Mouse (Mus musculus) MEL (cell line): ENCODE measurements around the gene Otof. TPM values are rescaled to one million over a fixed set of nuclear protein-coding genes. Genes with fewer than 3 reads are reported as not detected.

ENCODE experiments used
- DNase-seq: peaks from one replicate; pipeline ENCODE4 v3.0.0; 2011; ENCODE audit warnings: low read depth, low spot score
- H3K27ac ChIP-seq: 2 replicates; pipeline ENCODE4 v1.5.1; 2012; ENCODE audit warnings: low read depth, mild to moderate bottlenecking, control low read depth, low read length, moderate library complexity; ENCODE audit not compliant: control insufficient read depth
- H3K27me3 ChIP-seq, 2 experiments: fragments of 150-350 bp in 1 of 2; sonication (generic) in 1 of 2; 2 replicates each; pipeline ENCODE4 v1.6.1; 2012; ENCODE audit warnings: low read length in 2 of 2, mild to moderate bottlenecking in 2 of 2, improper control_type of control experiment in 1 of 2, moderate library complexity in 1 of 2; ENCODE audit not compliant: insufficient read depth in 2 of 2, control insufficient read depth in 1 of 2
- H3K36me3 ChIP-seq, 2 experiments: 2 replicates each; pipeline ENCODE4 v1.6.1; 2012 to 2014; ENCODE audit warnings: low read length in 2 of 2, improper control_type of control experiment in 1 of 2, inconsistent platforms in 1 of 2, mild to moderate bottlenecking in 1 of 2; ENCODE audit not compliant: insufficient read depth in 2 of 2, control insufficient read depth in 1 of 2
- H3K4me1 ChIP-seq, 2 experiments: fragments of 150-350 bp in 1 of 2; sonication (generic) in 1 of 2; 2 replicates each; pipeline ENCODE4 v1.6.1; 2012; ENCODE audit warnings: low read length in 2 of 2, improper control_type of control experiment in 1 of 2, mild to moderate bottlenecking in 1 of 2; ENCODE audit not compliant: insufficient read depth in 2 of 2, control insufficient read depth in 1 of 2
- H3K4me3 ChIP-seq, 2 experiments: fragments of 150-350 bp in 1 of 2; sonication (generic) in 1 of 2; 2 replicates each; pipeline ENCODE4 v1.5.1; 2012; ENCODE audit warnings: low read depth in 2 of 2, low read length in 2 of 2, mild to moderate bottlenecking in 2 of 2, moderate library complexity in 2 of 2, control low read depth in 1 of 2, improper control_type of control experiment in 1 of 2; ENCODE audit not compliant: control insufficient read depth in 1 of 2, insufficient read depth in 1 of 2
- H3K79me2 ChIP-seq: 2 replicates; pipeline ENCODE4 v1.6.1; 2012; ENCODE audit warnings: mild to moderate bottlenecking, low read length, moderate library complexity; ENCODE audit not compliant: control insufficient read depth, poor library complexity, insufficient read depth
- H3K9ac ChIP-seq: 2 replicates; pipeline ENCODE4 v1.6.1; 2012; ENCODE audit warnings: low read depth, mild to moderate bottlenecking, control low read depth, low read length, moderate library complexity; ENCODE audit not compliant: control insufficient read depth, poor library complexity, severe bottlenecking
- H3K9me3 ChIP-seq: fragments of 150-350 bp; sonication (generic); replicated peaks from 2 replicates; pipeline ENCODE4 v1.6.1; 2012; ENCODE audit warnings: mild to moderate bottlenecking, low read length, improper control_type of control experiment, moderate library complexity; ENCODE audit not compliant: insufficient read depth
- BHLHE40 ChIP-seq: IDR thresholded peaks from 2 replicates; pipeline ENCODE4 v1.6.1; 2012; ENCODE audit warnings: low read depth, mild to moderate bottlenecking, inconsistent platforms, low read length, improper control_type of control experiment, borderline replicate concordance
- CTCF ChIP-seq, 3 experiments: IDR thresholded peaks in 2 of 3; conservative IDR thresholded peaks in 1 of 3; 2 replicates each; pipeline ENCODE4 v1.5.1; 2011 to 2012; ENCODE audit warnings: low read length in 3 of 3, low read depth in 2 of 3, mild to moderate bottlenecking in 2 of 3, improper control_type of control experiment in 1 of 3, inconsistent platforms in 1 of 3, mixed read lengths in 1 of 3, moderate library complexity in 1 of 3; ENCODE audit not compliant: control insufficient read depth in 1 of 3, insufficient read depth in 1 of 3, poor library complexity in 1 of 3, severe bottlenecking in 1 of 3
- E2F4 ChIP-seq: IDR thresholded peaks from 2 replicates; pipeline ENCODE4 v1.6.1; 2011; ENCODE audit warnings: low read depth, low read length, improper control_type of control experiment, borderline replicate concordance
- GABPA ChIP-seq: IDR thresholded peaks from 2 replicates; pipeline ENCODE4 v1.6.1; 2012; ENCODE audit warnings: low read depth, mild to moderate bottlenecking, inconsistent platforms, low read length, improper control_type of control experiment, moderate library complexity
- GATA1 ChIP-seq: IDR thresholded peaks from 2 replicates; pipeline ENCODE4 v1.6.1; 2011; ENCODE audit warnings: low read depth, low read length, improper control_type of control experiment
- MAFK ChIP-seq: IDR thresholded peaks from 2 replicates; pipeline ENCODE4 v1.6.1; 2011; ENCODE audit warnings: low read depth, mild to moderate bottlenecking, low read length, improper control_type of control experiment, borderline replicate concordance
- MEF2A ChIP-seq: IDR thresholded peaks from 2 replicates; pipeline ENCODE4 v1.6.1; 2014; ENCODE audit warnings: low read depth, mild to moderate bottlenecking, inconsistent platforms, low read length, improper control_type of control experiment; ENCODE audit not compliant: poor library complexity, insufficient replicate concordance, severe bottlenecking; ENCODE audit errors: extremely low read depth
- MYB ChIP-seq: IDR thresholded peaks from 2 replicates; pipeline ENCODE4 v1.6.1; 2011; ENCODE audit warnings: mild to moderate bottlenecking, low read depth, low read length, improper control_type of control experiment
- MYC ChIP-seq: IDR thresholded peaks from 2 replicates; pipeline ENCODE4 v1.6.1; 2011; ENCODE audit warnings: low read depth, mild to moderate bottlenecking, low read length, improper control_type of control experiment, moderate library complexity
- RCOR1 ChIP-seq: IDR thresholded peaks from 2 replicates; pipeline ENCODE4 v1.6.1; 2012; ENCODE audit warnings: low read depth, mild to moderate bottlenecking, inconsistent platforms, low read length, improper control_type of control experiment
- SIN3A ChIP-seq: IDR thresholded peaks from 2 replicates; pipeline ENCODE4 v1.6.1; 2012; ENCODE audit warnings: low read length, improper control_type of control experiment, inconsistent platforms
- TAL1 ChIP-seq: IDR thresholded peaks from 2 replicates; pipeline ENCODE4 v1.6.1; 2012; ENCODE audit warnings: mild to moderate bottlenecking, inconsistent platforms, low read length, moderate library complexity, mixed read lengths
- TCF12 ChIP-seq: IDR thresholded peaks from 2 replicates; pipeline ENCODE4 v1.6.1; 2014; ENCODE audit warnings: low read depth, mild to moderate bottlenecking, inconsistent platforms, low read length, improper control_type of control experiment, moderate library complexity
- UBTF ChIP-seq: IDR thresholded peaks from 2 replicates; pipeline ENCODE4 v1.6.1; 2012; ENCODE audit warnings: low read depth, mild to moderate bottlenecking, inconsistent platforms, low read length, improper control_type of control experiment, moderate library complexity, borderline replicate concordance; ENCODE audit not compliant: insufficient read depth
- USF2 ChIP-seq, 2 experiments: IDR thresholded peaks; 2 replicates each; pipeline ENCODE4 v1.6.1; 2011 to 2012; ENCODE audit warnings: improper control_type of control experiment in 2 of 2, low read length in 2 of 2, borderline replicate concordance in 1 of 2, inconsistent platforms in 1 of 2, low read depth in 1 of 2, mild to moderate bottlenecking in 1 of 2; ENCODE audit not compliant: insufficient read depth in 1 of 2
- ZC3H11A ChIP-seq: IDR thresholded peaks from 2 replicates; pipeline ENCODE4 v1.6.1; 2012; ENCODE audit warnings: low read depth, mild to moderate bottlenecking, inconsistent platforms, low read length, improper control_type of control experiment
- ZMIZ1 ChIP-seq: IDR thresholded peaks from 2 replicates; pipeline ENCODE4 v1.6.1; 2012; ENCODE audit warnings: low read depth, mild to moderate bottlenecking, inconsistent platforms, low read length, improper control_type of control experiment, moderate library complexity
- polyA plus RNA-seq, 2 experiments: library from polyadenylated mRNA; stranded (reverse) in 1 of 2; unstranded in 1 of 2; fragments of >175 nt in 1 of 2; fragments of >200 nt in 1 of 2; gene quantifications; 2 replicates each; pipeline versions ENCODE4 v1.2.1 to v1.2.4; 2012; ENCODE audit warnings: low replicate concordance in 2 of 2, low read depth in 1 of 2; ENCODE audit not compliant: insufficient read length in 2 of 2, insufficient read depth in 1 of 2, missing spikeins in 1 of 2
- total RNA-seq: library from RNA; depleted of rRNA; stranded (reverse); fragments of 300-350 nt; gene quantifications from 2 replicates; pipeline ENCODE4 v1.2.3, GENCODE M21; 2012

Gene Otof
- total and polyA plus RNA-seq, 3 experiments, result 0.01 TPM; not detected in 2

DNA sequence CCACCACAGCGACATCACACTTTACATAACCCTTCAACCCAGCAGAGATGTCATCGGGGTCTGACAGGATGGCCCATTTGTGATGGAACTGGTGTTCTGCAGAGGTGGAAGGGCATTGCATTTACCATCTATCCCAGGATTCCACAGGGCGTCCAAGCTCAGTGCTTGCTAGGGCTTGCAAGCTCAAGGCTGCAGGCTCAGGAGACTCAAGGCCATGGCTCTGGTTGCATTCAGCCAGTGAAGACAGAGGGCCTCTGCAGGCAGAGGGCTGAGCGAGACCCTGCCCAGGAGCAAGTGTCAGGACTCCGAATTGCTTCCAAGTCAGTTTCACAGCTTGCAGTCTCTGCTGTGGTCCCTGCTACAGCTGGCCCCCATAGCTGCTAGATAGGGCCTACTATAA, 71.9 kb downstream of the Otof start:
- no peak overlapping the region for H3K27ac ChIP-seq
- no peaks in the 10 kb centered on the region for H3K9me3 ChIP-seq
- 0 out of 4 replicates have a peak, but pooled peaks cover 0 to 2% of the 10 kb centered on the region in 2 experiments for H3K4me1 ChIP-seq
- no peak for DNase-seq
- H3K4me3 ChIP-seq, result no peak overlapping the region
- TF ChIP-seq RCOR1 (no peak), ZMIZ1 (no peak), MAFK (no peak), GATA1 (no peak), MYB (no peak), CTCF (IDR thresholded peaks at IDR 0.05 in 2 of 3, conservative IDR thresholded peaks at IDR 0.05 in 1 of 3; ENCODE audit: control insufficient read depth in 1 of 3, insufficient read depth in 1 of 3, low read depth in 2 of 3, low read length in 3 of 3, poor library complexity in 1 of 3, severe bottlenecking in 1 of 3) (no peak), SIN3A (no peak), TAL1 (no peak), TCF12 (no peak), E2F4 (no peak), GABPA (no peak), MEF2A (no peak), BHLHE40 (no peak), ZC3H11A (no peak)
- H3K79me2 ChIP-seq, result no peaks in the 10 kb centered on the region
- peaks cover 8% of the 10 kb centered on the region in 2 experiments for H3K27me3 ChIP-seq
- no peaks in the 10 kb centered on the region for H3K36me3 ChIP-seq
- H3K9ac ChIP-seq, result no peak overlapping the region

GRCm38 (mm10) chr5:30387726-30388125, 74.0 kb downstream of the Otof start:
- no peak for TF ChIP-seq UBTF
- no peak for TF ChIP-seq MYC
- TF ChIP-seq CTCF (IDR thresholded peaks at IDR 0.05 in 2 of 3, conservative IDR thresholded peaks at IDR 0.05 in 1 of 3; ENCODE audit: control insufficient read depth in 1 of 3, insufficient read depth in 1 of 3, low read depth in 2 of 3, low read length in 3 of 3, poor library complexity in 1 of 3, severe bottlenecking in 1 of 3), result peak in 1 of 3 experiments; percentile 15; a peak in 2 of 6 replicates
- no peak for TF ChIP-seq USF2 (IDR thresholded peaks at IDR 0.05; ENCODE audit: borderline replicate concordance in 1 of 2, insufficient read depth in 1 of 2, low read depth in 1 of 2, low read length in 2 of 2)
- TF ChIP-seq ZMIZ1, result no peak
- Histone ChIP-seq H3K79me2 (no peaks in the 10 kb centered on the region), H3K36me3 (no peaks in the 10 kb centered on the region), H3K27ac (no peak overlapping the region), H3K9ac (no peak overlapping the region), H3K9me3 (no peaks in the 10 kb centered on the region), H3K4me1 (0 out of 4 replicates have a peak, but pooled peaks cover 0 to 2% of the 10 kb centered on the region in 2 experiments), H3K4me3 (no peak overlapping the region), H3K27me3 (peaks cover 8% of the 10 kb centered on the region in 2 experiments)
- no peak for DNase-seq
